Mouse (Mus musculus) heart, postnatal 14 days (tissue): ENCODE data around the gene Tmem14c. TPM values are rescaled to one million over a fixed set of nuclear protein-coding genes. Genes with fewer than 3 reads are reported as not detected.
"Not testable (repeated sequence)": the region's sequence is repeated elsewhere in the genome, so short reads cannot be mapped to it uniquely, and the experiment has no call there.

Source experiments
- DNase-seq, 2 experiments: peaks; one replicate each; pipeline ENCODE4 v3.0.0; 2021 to 2022
- intact Hi-C: fragments of 180-260 bp; cut with DNase I; formaldehyde crosslinking; loops from one replicate; pipeline ENCODE4 v1.15.1; 2025
- long read RNA-seq, 2 experiments: library from polyadenylated mRNA; stranded (forward); transcript quantifications; one replicate each; pipeline ENCODE4 v2.0.0; 2021
- total RNA-seq, 2 experiments: library from RNA; stranded (reverse); gene quantifications; 2 replicates each; pipeline ENCODE4 v1.2.3; 2021

The Tmem14c gene
- total RNA-seq, result 100 to 1,000 TPM; 175 to 198 TPM
- long read RNA-seq, experiment 1, transcript Tmem14c-201 (6 exons, 914 nt), result major isoform, 118 of 152 reads
- long read RNA-seq, experiment 1, partial matches to known transcripts, result 6 of 152 reads
- long read RNA-seq, experiment 1, other reads (novel, unspliced or antisense), result 28 of 152 reads
- long read RNA-seq, experiment 2, transcript Tmem14c-201 (6 exons, 914 nt), result major isoform, 87 of 111 reads
- long read RNA-seq, experiment 2, partial matches to known transcripts, result 7 of 111 reads
- long read RNA-seq, experiment 2, other reads (novel, unspliced or antisense), result 17 of 111 reads

- DNase-seq, result peak; percentile 93 to 96
- intact Hi-C loops, result loop anchor here (2.0 kb wide), 1 partner anchor 13 kb away; no protein-coding TSS in a partner anchor
Observed at GRCm38 (mm10) chr13:41015829-41016634, at the start of gene Tmem14c. Tmem14c (plus strand) TSS chr13:41016292.

GRCm38 (mm10) chr13:40967609-40968008 lies 48.5 kb upstream of the Tmem14c start:
- no peak for DNase-seq
- intact Hi-C loops, result no loop called here

GRCm38 (mm10) chr13:40968564-40968963 lies 47.5 kb upstream of the Tmem14c start:
- intact Hi-C loops, result no loop called here
- DNase-seq, result no peak

GRCm38 (mm10) chr13:40969761-40970390 lies 46.2 kb upstream of the Tmem14c start:
- intact Hi-C loops, result no loop called here
- DNase-seq, result no peak

GRCm38 (mm10) chr13:40971261-40971660 lies 44.8 kb upstream of the Tmem14c start:
- intact Hi-C loops, result no loop called here
- no peak for DNase-seq

GRCm38 (mm10) chr13:40971831-40972230 lies 44.3 kb upstream of the Tmem14c start:
- DNase-seq, result no peak
- intact Hi-C loops, result no loop called here

GRCm38 (mm10) chr13:40972976-40973375 lies 43.1 kb upstream of the Tmem14c start:
- no peak for DNase-seq
- intact Hi-C loops, result no loop called here

DNA sequence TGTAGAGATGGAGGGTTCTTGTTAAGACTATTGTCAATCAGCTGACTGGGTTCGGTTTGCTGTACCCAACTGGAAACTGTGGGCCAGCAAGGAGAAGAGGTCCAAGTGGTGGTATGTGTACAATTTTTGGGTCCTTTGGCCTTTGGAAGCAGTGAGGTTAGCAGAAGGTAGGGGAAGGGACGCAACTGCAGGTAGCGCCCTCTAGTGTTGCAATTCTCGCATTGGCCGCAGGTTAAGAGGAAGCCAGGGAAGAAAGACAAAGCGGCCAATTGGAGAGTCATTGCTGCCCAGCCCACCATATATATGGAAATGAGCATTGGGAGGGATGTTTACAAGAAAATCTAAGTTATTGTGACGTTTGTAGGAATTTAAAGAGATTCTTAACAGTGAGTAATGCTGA lies 38.5 kb upstream of the Tmem14c start:
- intact Hi-C loops, result loop anchor here (5.0 kb wide), 2 partner anchors 60 to 195 kb away; no protein-coding TSS in a partner anchor

GRCm38 (mm10) chr13:40978652-40979051 lies 37.4 kb upstream of the Tmem14c start:
- intact Hi-C loops, result loop anchor here (1.0 to 5.0 kb wide), 3 partner anchors 61 to 196 kb away; no protein-coding TSS in a partner anchor
- DNase-seq, result no peak

More for the DNA sequence above, 38.5 kb upstream of the Tmem14c start:
- DNase-seq, result peak; percentile 47 to 69

DNA sequence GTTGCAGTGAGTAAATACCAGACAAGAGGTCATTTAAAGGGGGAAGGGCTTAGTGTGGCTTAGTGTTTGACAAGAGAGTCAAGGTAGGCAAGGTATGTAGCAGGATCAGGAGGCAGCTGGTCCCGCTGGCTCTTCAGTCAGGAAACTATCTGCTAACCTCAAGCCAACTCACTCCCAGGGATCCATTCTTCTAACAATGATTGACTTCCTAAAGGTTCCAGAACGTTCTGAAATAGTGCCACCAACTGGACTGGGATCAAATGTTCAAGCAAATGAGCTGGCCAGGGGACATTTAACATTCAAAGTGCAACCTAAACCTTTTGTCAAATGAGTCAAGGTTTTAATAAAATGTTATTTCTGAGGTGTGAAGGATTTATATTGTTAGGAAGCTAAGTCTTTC lies 36.8 kb upstream of the Tmem14c start:
- peak; percentile 9 to 33 for DNase-seq
- intact Hi-C loops, result loop anchor here (1.0 to 5.0 kb wide), 3 partner anchors 62 to 197 kb away; no protein-coding TSS in a partner anchor

DNA sequence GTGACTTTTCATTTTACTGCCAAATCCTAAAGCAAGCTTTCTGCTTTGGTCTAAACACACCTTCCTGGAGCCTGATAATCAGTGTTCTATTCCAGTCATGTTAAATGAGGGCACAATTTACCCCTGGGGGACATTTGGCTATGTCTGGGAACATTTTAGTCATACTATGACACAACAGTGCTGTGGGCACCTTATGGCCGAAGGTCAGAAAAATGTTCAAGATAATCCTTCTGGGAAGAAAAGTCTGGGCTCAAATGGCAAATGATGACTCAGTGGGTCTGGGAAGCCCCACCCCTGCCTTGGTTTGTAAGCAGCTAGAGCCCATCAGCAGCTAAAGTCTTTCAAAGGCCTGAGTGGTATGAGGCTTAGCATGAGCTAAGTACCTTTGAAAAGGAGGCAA lies 33.3 kb upstream of the Tmem14c start:
- no peak for DNase-seq
- intact Hi-C loops, result no loop called here

- DNase-seq, result no peak
- intact Hi-C loops, result no loop called here
Observed at GRCm38 (mm10) chr13:40986081-40986480, 30.0 kb upstream of the Tmem14c start.

DNA sequence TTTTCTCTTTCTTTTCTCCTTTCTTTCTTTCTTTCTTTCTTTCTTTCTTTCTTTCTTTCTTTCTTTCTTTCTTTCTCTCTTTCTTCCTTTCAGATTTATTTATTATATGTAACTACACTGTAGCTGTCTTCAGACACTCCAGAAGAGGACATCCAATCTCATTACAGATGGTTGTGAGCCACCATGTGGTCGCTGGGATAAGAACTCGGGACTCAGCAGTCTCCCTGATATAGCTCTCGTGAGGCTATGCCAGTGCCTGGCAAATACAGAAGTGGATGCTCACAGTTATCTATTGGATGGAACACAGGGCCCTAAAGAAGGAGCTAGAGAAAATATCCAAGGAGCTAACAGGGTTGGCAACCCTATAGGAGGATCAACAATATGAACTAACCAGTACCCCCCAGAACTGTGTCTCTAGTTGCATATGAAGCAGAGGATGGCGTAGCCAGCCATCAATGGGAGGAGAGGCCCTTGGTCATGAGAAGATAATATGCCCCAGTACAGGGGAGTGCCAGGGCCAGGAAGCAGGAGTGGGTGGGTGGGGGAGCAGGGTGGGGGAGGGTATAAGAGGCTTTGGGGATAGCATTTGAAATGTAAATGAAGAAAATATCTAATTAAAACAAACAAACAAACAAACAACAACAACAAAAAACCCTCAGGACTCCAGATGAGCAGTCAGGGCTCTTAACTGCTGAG lies 28.3 kb upstream of the Tmem14c start:
- DNase-seq, intact Hi-C loops: not testable (repeated sequence)

GRCm38 (mm10) chr13:40988418-40988817 lies 27.7 kb upstream of the Tmem14c start:
- intact Hi-C loops, result no loop called here
- DNase-seq, result no peak

GRCm38 (mm10) chr13:40994487-40995263 lies 21.4 kb upstream of the Tmem14c start:
- intact Hi-C loops, result no loop called here
- DNase-seq, result no peak

DNA sequence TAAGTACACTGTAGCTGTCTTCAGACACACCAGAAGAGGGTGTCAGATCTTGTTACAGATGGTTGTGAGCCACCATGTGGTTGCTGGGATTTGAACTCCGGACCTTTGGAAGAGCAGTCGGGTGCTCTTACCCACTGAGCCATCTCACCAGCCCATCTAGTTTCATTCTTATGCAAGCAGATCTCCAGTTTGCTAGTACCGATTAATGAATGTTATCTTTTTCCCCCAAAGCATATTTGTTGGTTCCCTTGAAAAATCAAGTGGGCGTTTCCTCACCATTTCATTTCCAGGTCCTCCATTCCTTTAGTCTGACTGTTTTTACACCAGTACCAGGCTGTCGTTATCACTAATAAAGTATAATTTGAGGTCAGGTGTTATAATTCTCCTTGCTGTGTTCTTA lies 17.6 kb upstream of the Tmem14c start:
- DNase-seq, intact Hi-C loops: not testable (repeated sequence)

GRCm38 (mm10) chr13:41000140-41000925 lies 15.8 kb upstream of the Tmem14c start:
- intact Hi-C loops, result loop anchor here (5.0 kb wide), 1 partner anchor 158 kb away; no protein-coding TSS in a partner anchor
- DNase-seq, result peak; percentile 49 to 60

- DNase-seq, result peak; percentile 91 to 95
- intact Hi-C loops, result loop anchor here (5.0 kb wide), 1 partner anchor 159 kb away; no protein-coding TSS in a partner anchor
Observed at GRCm38 (mm10) chr13:41000926-41001639, 15.0 kb upstream of the Tmem14c start, which contains the start of gene Pak1ip1. Pak1ip1 (plus strand) TSS chr13:41001023.
